Mouse (Mus musculus): ENCODE results near the gene Actrt2.

DNA sequence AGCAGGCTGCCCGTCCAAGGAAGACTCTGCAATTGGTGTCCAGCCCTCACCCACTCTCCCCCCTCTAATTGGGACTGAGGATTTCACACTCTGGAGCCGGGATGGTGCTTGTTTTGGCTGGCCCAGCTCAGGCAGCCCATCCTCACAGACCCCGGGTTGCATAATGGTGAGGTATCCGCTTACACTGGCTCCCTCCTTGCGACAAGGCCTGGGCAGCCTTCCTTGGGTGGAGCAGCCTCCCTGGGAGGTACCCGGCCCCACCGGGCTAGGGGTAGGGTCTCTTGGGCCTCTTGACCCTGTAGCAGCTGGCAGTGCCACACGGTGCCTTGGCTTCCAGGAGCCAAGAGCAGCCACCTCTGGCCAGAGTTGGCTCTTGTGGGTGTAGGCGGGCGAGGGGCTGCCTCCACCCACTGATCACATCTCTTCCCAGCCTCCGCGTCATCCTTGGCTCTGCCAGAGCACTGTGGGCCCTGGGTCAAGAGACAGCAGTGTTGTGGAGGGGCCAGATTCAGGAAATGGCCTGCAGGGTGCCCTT lies 4.9 kb downstream of the Actrt2 start:
- TF ChIP-seq POLR2A (IDR thresholded peaks at IDR 0.05; ENCODE audit: low read depth, low read length) (no peak), CTCF (conservative IDR thresholded peaks at IDR 0.05; ENCODE audit: insufficient read depth, insufficient read length, low read depth, low read length) (no peak)

Measured in kidney, adult 2 months (tissue).